Mouse (Mus musculus): ENCODE data around the gene Dctn2. TPM values are rescaled to one million over a fixed set of nuclear protein-coding genes. Genes with fewer than 3 reads are reported as not detected.

The Dctn2 gene
- 10 to 100 TPM; 96.1 to 97.2 TPM for total RNA-seq (2021)
- long read RNA-seq, experiment 1, transcript Dctn2-201 (14 exons, 1,784 nt) = major isoform, 21 of 134 reads
- long read RNA-seq, experiment 1, partial matches to known transcripts = 3 of 134 reads
- long read RNA-seq, experiment 1, other reads (novel, unspliced or antisense) = 110 of 134 reads
- long read RNA-seq, experiment 2, transcript Dctn2-201 (14 exons, 1,784 nt) = major isoform, 20 of 134 reads
- long read RNA-seq, experiment 2, partial matches to known transcripts = 2 of 134 reads
- long read RNA-seq, experiment 2, other reads (novel, unspliced or antisense) = 112 of 134 reads

- DNase-seq (ENCODE audit: low spot score) = peak; percentile 97
Observed at GRCm38 (mm10) chr10:127266112-127267091, at the start of gene Dctn2. Dctn2 (plus strand) TSS chr10:127266368.

GRCm38 (mm10) chr10:127216456-127216855 lies 49.7 kb upstream of the Dctn2 start:
- DNase-seq (ENCODE audit: low spot score) = no peak

GRCm38 (mm10) chr10:127217177-127217576 lies 49.0 kb upstream of the Dctn2 start:
- no peak for DNase-seq (ENCODE audit: low spot score)

GRCm38 (mm10) chr10:127218339-127218738 lies 47.8 kb upstream of the Dctn2 start:
- no peak for DNase-seq (ENCODE audit: low spot score)

- DNase-seq (ENCODE audit: low spot score) = no peak
Observed at GRCm38 (mm10) chr10:127225213-127225612, 41.0 kb upstream of the Dctn2 start.

GRCm38 (mm10) chr10:127225732-127226131 lies 40.4 kb upstream of the Dctn2 start:
- DNase-seq (ENCODE audit: low spot score) = no peak

- DNase-seq (ENCODE audit: low spot score) = no peak
Observed at GRCm38 (mm10) chr10:127226318-127226895, 39.8 kb upstream of the Dctn2 start.

- DNase-seq (ENCODE audit: low spot score) = no peak
Observed at GRCm38 (mm10) chr10:127227163-127227562, 39.0 kb upstream of the Dctn2 start.

GRCm38 (mm10) chr10:127228897-127229296 lies 37.3 kb upstream of the Dctn2 start:
- DNase-seq (ENCODE audit: low spot score) = peak; percentile 81

GRCm38 (mm10) chr10:127230693-127231092 lies 35.5 kb upstream of the Dctn2 start:
- DNase-seq (ENCODE audit: low spot score) = no peak

GRCm38 (mm10) chr10:127231741-127232140 lies 34.4 kb upstream of the Dctn2 start:
- no peak for DNase-seq (ENCODE audit: low spot score)

- no peak for DNase-seq (ENCODE audit: low spot score)
Observed at GRCm38 (mm10) chr10:127233141-127233540, 33.0 kb upstream of the Dctn2 start.

GRCm38 (mm10) chr10:127236541-127236940 lies 29.6 kb upstream of the Dctn2 start:
- DNase-seq (ENCODE audit: low spot score) = no peak

- no peak for DNase-seq (ENCODE audit: low spot score)
Observed at GRCm38 (mm10) chr10:127238241-127238824, 27.8 kb upstream of the Dctn2 start.

GRCm38 (mm10) chr10:127250810-127251209 lies 15.4 kb upstream of the Dctn2 start:
- no peak for DNase-seq (ENCODE audit: low spot score)

GRCm38 (mm10) chr10:127255625-127256345 lies 10.4 kb upstream of the Dctn2 start:
- peak; percentile 40 for DNase-seq (ENCODE audit: low spot score)

GRCm38 (mm10) chr10:127257790-127258189 lies 8.4 kb upstream of the Dctn2 start:
- DNase-seq (ENCODE audit: low spot score) = no peak

GRCm38 (mm10) chr10:127258489-127258888 lies 7.7 kb upstream of the Dctn2 start:
- DNase-seq (ENCODE audit: low spot score) = no peak

GRCm38 (mm10) chr10:127261706-127262547 lies 4.2 kb upstream of the Dctn2 start:
- no peak for DNase-seq (ENCODE audit: low spot score)
